Mouse (Mus musculus) small intestine, adult 2 months (tissue): ENCODE measurements at regions not wholly inside any gene's neighbourhood (a gene's known extent, or its start where the extent isn't known, plus 50 kb on each side); places are given as distances from the start of the nearest gene placed in this dataset.

ENCODE experiments used
- H3K27ac ChIP-seq: fragments of 200-500 bp; 2 replicates; pipeline ENCODE4 v1.5.1; 2012; ENCODE audit warnings: low read depth, low read length, control low read depth, inconsistent platforms; ENCODE audit not compliant: insufficient read depth
- H3K27me3 ChIP-seq: fragments of 200-500 bp; 2 replicates; pipeline ENCODE4 v1.6.1; 2012; ENCODE audit warnings: mild to moderate bottlenecking, moderate library complexity, low read length, inconsistent platforms; ENCODE audit not compliant: control insufficient read depth, insufficient read depth
- H3K36me3 ChIP-seq: fragments of 200-500 bp; 2 replicates; pipeline ENCODE4 v1.6.1; 2012; ENCODE audit warnings: mild to moderate bottlenecking, low read length, control low read depth, inconsistent platforms; ENCODE audit not compliant: control insufficient read depth, insufficient read depth
- H3K4me1 ChIP-seq: fragments of 200-500 bp; 2 replicates; pipeline ENCODE4 v1.6.1; 2012; ENCODE audit warnings: low read length, inconsistent platforms, mixed read lengths; ENCODE audit not compliant: control insufficient read depth, insufficient read depth, insufficient read length
- H3K4me3 ChIP-seq: fragments of 200-500 bp; 2 replicates; pipeline ENCODE4 v1.5.1; 2012; ENCODE audit warnings: low read depth, mild to moderate bottlenecking, control low read depth, inconsistent platforms, low read length, moderate library complexity
- CTCF ChIP-seq: fragments of 200-500 bp; IDR thresholded peaks from 2 replicates; pipeline ENCODE4 v1.5.1; 2012; ENCODE audit warnings: low read depth, mild to moderate bottlenecking, control low read depth, inconsistent platforms, low read length, moderate library complexity, mixed read lengths; ENCODE audit not compliant: insufficient replicate concordance, insufficient read length; ENCODE audit errors: extremely low read depth
- POLR2A ChIP-seq: fragments of 200-500 bp; IDR thresholded peaks from 2 replicates; pipeline ENCODE4 v1.6.1; 2012; ENCODE audit warnings: low read depth, mild to moderate bottlenecking, control low read depth, inconsistent platforms, low read length, moderate library complexity
- WGBS: fragments of 180-500 bp; shearing (Covaris S2); methylation state at CpG from one replicate; pipeline ENCODE4 v1.1.7; 2018; 5-methylcytosine and 5-hydroxymethylcytosine counted together

DNA sequence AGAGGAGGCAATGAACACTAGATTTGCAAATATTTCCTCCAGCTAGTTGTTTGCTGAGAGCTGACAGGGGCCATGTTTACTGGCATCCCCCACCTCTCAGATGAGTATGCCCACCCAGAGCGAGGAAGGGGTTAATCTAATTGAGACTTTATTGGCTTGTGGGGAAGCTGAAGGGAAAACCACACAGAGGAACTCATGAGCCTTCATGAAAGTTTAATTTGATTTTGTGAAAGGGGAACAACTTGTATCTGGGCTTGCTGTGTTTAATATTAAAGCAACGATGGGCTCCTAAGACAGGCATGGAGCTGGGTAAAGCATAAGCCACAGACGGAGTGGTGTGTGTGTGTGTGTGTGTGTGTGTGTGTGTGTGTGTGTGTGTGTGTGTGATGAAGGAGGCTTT is 2146.2 kb upstream of the Lrrc6 start:
- no peaks in the 10 kb centered on the region for H3K27me3 ChIP-seq
- H3K4me3 ChIP-seq, result no peak overlapping the region
- H3K4me1 ChIP-seq, result no peaks in the 10 kb centered on the region
- H3K36me3 ChIP-seq, result no peaks in the 10 kb centered on the region
- no peak for TF ChIP-seq CTCF
- H3K27ac ChIP-seq, result no peak overlapping the region
- 73% methylated on average over 3 of the region's 3 CpGs for WGBS

DNA sequence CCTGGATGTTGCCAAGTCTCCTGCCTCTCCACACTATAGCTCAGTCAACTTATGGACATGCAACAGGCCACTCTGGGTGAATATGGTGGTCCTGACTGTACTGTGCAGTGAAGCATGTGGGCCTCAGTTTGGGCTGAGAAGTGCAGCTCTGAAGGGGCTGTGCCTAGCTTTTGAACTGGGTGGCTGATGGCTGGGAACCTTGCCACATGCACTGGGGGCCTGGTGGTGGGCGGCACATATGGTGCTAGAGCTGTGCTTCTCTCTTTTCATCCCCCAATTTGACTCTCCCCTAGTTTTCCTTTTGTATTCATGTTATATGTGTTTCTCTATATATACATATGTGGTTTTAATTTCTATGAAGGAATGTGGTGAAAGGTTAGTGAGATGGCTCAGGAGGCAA is 2144.2 kb upstream of the Lrrc6 start:
- H3K27ac ChIP-seq, result no peak overlapping the region
- WGBS, result 90% methylated on average over 1 of the region's 1 CpGs
- no peaks in the 10 kb centered on the region for H3K27me3 ChIP-seq
- H3K36me3 ChIP-seq, result no peaks in the 10 kb centered on the region
- no peak overlapping the region for H3K4me3 ChIP-seq
- no peaks in the 10 kb centered on the region for H3K4me1 ChIP-seq
- TF ChIP-seq CTCF (no peak), POLR2A (no peak)

DNA sequence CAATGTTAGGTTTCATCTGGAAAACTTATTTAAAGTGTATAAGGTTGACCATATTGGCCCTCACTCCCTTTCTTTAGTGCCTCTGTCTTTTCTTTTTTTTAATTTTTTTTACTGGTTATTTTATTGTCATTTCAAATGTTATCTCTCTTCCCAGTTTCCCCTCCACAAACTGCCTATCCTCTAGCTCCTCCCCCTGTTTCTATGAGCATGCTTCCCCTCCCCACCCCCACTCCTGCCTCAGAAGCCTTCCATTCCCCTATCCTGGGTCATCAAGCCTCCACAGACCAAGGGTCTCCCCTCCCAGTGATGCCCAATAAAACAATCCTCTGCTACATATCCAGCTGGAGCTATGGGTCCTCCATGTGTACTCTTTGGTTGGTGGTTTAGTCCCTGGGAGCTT is 2134.9 kb upstream of the Lrrc6 start:
- no peaks in the 10 kb centered on the region for H3K27me3 ChIP-seq
- TF ChIP-seq CTCF (no peak), POLR2A (no peak)
- no peak overlapping the region for H3K4me3 ChIP-seq
- H3K36me3 ChIP-seq, result no peaks in the 10 kb centered on the region
- no peak overlapping the region for H3K27ac ChIP-seq
- H3K4me1 ChIP-seq, result no peaks in the 10 kb centered on the region

DNA sequence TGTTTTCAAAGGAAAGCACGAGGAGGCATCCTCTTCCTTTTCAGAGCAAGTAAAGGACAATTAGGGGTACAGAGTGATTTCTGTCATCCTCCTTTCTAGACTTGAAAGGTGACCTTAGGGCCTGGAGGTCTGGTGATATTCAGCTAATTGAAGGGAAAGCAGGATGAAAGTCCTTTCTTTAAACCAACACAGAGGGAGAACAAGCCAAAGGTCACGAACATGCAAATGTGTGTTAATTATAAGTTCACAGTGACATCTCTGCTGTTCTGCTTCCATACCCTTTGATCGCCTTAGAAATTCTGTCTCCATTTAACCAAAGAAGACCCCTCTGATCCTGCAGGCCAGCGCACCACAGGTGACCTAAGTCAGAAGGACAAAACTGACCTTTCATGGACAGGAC is 2126.3 kb upstream of the Lrrc6 start:
- Histone ChIP-seq H3K4me3 (no peak overlapping the region), H3K36me3 (no peaks in the 10 kb centered on the region), H3K27me3 (no peaks in the 10 kb centered on the region), H3K4me1 (no peaks in the 10 kb centered on the region), H3K27ac (no peak overlapping the region)
- 81% methylated on average over 4 of the region's 4 CpGs for WGBS
- no peak for TF ChIP-seq CTCF

DNA sequence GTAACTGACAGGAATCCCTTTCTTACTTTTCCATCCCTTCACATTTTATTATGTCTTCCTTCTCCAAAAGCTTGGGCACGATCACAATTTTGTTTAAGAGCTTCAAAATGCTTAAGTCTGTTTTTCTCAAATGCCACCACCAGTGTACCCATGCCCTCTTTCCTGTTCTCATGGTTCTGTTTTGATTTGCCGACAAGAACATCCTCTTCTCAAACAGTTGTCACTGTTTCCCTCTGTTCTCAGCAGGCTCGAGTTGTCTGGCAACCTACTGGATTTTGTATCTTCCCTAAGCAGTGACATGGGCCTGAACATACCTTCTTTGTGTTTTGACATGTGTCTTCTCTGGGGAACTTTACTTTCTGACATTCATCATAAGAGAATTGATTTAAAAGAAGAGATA is 2124.1 kb upstream of the Lrrc6 start:
- no peaks in the 10 kb centered on the region for H3K27me3 ChIP-seq
- H3K4me1 ChIP-seq, result no peaks in the 10 kb centered on the region
- 68% methylated on average over 3 of the region's 3 CpGs for WGBS
- TF ChIP-seq POLR2A, result no peak
- no peak for TF ChIP-seq CTCF
- H3K4me3 ChIP-seq, result no peak overlapping the region
- no peaks in the 10 kb centered on the region for H3K36me3 ChIP-seq
- no peak overlapping the region for H3K27ac ChIP-seq

DNA sequence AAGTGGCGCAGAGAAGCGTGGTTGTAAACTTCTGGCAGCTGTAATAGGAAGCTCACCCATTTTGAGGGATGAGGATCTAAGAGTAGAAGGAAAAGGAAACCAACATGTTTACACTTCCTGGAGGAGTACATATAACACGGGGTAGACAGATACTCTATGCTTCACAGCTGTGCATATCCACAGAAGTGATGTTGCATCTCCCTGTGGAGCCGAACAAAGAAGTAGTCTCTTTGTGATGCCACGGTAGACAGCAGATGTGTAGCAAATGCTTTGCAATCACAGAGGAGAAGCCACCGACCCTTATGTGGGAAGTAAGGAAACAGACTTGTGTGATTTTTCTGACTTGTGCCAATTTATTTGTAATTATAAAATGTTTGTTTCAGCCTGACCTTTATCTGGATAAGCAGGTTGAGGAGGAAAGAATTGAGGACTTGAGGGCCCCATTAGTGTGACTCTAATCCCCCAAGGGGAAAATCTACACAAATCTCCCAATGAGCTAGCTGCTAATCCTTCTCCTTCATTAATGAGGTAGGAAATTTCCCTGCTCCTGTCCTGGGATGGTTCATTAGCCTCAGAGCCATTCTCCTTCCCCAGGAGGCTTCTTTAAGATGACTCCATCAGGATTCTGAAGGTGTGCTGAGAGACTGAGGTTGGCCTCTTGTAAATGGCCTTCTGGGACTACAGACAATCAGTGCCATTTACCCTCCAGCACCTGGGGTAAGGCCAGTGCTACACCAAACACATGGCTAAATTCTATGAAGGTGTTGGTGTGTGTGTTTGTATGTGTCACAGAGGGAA is 2119.9 kb upstream of the Lrrc6 start:
- no peaks in the 10 kb centered on the region for H3K27me3 ChIP-seq
- no peaks in the 10 kb centered on the region for H3K36me3 ChIP-seq
- no peak for TF ChIP-seq CTCF
- H3K4me1 ChIP-seq, result no peaks in the 10 kb centered on the region
- no peak overlapping the region for H3K4me3 ChIP-seq
- 69% methylated on average over 6 of the region's 6 CpGs for WGBS
- H3K27ac ChIP-seq, result no peak overlapping the region

DNA sequence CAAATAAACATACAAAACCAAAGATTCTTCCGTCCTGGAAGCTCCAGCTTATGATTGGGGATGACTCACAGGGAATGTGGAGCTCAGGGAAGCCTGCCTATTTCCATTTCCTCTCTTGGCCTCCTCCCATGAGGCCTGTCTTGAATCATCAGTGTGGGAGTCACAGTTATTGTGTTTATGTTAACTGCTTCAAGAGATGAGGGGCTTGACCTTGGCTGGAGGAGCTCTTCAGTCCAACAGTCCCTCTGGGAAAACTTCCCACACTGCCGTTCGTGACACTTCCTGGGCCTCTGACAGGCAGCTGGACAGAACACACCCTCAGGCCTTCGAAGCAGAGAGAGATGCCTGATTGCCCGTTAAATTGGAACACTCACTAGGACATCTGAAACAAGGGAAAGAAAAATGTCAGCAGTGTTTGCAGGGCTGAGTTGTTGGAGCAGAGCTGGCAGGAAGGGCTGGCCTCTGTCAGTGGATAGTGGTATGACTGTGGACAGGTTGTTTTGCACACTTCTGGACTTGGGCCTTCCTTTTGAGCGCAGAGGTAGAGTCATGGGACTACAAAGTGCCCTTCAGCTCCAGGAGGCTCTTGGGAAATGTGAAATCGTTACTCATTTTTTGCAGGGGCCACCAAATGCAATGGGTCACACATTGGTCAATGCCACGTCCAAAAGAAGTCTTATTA is 2105.5 kb upstream of the Lrrc6 start:
- Histone ChIP-seq H3K27ac (no peak overlapping the region), H3K27me3 (no peaks in the 10 kb centered on the region), H3K4me1 (no peaks in the 10 kb centered on the region), H3K36me3 (no peaks in the 10 kb centered on the region), H3K4me3 (no peak overlapping the region)
- WGBS, result 58% methylated on average over 8 of the region's 8 CpGs
- TF ChIP-seq CTCF (no peak), POLR2A (no peak)

DNA sequence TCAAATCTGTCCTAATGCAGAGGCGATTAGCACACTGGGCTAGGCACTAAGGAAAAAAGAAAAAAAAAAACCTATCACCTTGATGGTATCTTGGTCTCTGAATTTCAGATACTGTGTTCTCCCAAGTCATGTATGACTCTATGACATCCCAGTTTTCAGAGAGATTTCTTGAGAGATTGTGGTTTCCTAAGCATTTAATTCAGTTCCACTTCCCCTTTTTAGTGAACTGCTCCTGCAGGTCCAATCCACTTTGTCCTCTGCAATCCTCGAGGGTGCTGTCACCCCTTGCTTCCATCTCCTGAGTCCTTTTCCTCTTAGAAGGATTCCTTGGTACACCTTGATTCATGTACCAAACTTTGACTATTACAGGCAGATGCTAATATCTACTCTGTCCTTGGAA is 2104.8 kb upstream of the Lrrc6 start:
- TF ChIP-seq CTCF, result no peak
- Histone ChIP-seq H3K36me3 (no peaks in the 10 kb centered on the region), H3K4me1 (no peaks in the 10 kb centered on the region), H3K4me3 (no peak overlapping the region), H3K27me3 (no peaks in the 10 kb centered on the region), H3K27ac (no peak overlapping the region)
- WGBS, result 60% methylated on average over 2 of the region's 2 CpGs
